Mouse (Mus musculus): Measurements from ENCODE around the gene Sh3pxd2b.
A peak's percentile ranks its signal among the peaks of the same experiment; 100 is the strongest.

Gene Sh3pxd2b

DNA sequence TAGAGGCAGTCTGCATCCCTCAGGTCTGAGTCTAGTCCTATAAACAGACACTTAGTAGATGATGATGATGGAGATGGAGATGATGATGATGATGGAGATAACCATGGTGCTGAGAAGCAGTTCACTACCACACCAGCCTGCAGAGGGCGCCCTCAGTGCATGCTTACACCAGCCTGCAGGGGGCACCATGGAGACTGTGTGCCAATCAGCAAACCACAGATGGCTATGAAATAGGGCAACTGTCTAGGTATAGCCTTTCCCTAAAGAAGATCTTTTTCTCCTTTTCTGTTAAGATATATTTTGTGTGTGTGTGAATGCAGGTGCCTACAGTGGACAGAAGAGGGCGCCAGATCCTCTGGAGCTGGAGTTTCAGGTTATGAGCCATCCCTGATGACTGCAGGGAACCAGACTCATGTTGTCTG is 4.8 kb upstream of the Sh3pxd2b start:
- DNase-seq = peak in 1 of 2 experiments; percentile 19

DNA sequence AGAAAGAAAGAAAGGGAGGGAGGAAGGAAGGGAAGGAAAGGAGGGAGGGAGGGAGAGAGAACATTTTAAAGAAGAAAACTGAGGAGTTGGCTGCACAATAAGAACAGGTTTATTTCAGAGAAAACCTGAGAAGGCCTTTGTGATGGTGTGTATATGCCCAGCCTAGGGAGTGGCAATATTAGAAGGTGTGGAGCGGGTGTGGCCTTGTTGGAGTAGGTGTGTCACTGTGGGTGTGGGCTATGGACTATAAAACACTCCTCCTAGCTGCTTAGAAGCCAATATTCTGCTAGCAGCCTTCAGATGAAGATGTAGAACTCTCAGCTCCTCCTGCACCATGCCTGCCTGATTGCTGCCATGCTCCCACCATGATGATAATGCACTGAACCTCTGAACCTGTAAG is 4.3 kb upstream of the Sh3pxd2b start:
- DNase-seq = no peak

DNA sequence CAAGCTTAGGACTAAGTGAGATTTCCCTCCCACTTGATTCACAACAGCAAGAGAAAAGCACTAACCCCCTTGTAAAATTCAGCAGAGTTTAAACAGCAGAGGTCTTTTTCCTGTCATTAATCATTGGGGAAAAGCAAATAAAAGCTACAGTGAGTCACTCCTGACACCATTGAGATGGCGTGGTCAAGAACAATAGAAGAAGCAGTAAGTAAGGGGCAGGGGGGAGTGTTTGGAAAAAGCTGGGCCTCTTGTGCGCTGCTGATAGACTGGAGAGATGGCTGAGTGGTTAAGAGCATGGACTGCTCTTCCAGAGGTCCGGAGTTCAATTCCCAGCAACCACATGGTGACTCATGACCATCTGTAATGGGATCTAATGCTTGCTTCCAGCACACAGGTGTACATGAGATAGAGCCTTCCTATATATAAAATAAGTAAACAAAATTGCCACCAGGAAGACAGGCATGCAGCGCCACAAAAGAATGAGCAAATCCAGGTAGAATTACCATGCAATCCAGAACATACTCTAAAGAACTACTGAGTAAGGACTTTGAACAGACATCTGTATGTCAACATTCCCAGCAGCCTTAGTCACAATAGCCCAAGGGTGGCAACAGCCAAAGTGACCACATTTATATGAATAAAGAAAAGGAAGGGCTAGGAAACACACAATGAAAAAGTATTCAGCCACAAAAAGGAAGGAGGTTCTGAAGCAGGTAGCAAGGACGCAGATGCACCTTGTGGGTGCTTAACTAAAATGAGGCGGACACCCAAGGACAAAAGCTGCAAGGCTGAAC is 1.9 kb upstream of the Sh3pxd2b start:
- DNase-seq = no peak

DNA sequence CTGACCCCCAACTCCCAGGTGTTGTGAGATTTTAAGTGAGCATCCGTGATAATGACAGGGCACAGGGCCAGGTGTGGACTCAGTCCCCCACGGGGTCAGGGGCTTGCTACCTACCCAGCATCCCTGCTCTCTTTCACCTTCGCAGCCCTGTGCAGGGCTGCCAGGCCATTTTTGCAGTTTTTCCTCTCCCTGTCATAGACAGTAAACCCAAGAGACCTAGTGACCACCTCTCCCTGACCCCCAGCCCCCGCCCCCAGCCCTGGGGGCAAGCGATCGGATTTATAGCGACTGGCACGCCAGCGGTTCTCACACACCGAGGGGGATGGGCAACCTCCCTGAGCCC is 385 bp upstream of the Sh3pxd2b start:
- DNase-seq = no peak

DNA sequence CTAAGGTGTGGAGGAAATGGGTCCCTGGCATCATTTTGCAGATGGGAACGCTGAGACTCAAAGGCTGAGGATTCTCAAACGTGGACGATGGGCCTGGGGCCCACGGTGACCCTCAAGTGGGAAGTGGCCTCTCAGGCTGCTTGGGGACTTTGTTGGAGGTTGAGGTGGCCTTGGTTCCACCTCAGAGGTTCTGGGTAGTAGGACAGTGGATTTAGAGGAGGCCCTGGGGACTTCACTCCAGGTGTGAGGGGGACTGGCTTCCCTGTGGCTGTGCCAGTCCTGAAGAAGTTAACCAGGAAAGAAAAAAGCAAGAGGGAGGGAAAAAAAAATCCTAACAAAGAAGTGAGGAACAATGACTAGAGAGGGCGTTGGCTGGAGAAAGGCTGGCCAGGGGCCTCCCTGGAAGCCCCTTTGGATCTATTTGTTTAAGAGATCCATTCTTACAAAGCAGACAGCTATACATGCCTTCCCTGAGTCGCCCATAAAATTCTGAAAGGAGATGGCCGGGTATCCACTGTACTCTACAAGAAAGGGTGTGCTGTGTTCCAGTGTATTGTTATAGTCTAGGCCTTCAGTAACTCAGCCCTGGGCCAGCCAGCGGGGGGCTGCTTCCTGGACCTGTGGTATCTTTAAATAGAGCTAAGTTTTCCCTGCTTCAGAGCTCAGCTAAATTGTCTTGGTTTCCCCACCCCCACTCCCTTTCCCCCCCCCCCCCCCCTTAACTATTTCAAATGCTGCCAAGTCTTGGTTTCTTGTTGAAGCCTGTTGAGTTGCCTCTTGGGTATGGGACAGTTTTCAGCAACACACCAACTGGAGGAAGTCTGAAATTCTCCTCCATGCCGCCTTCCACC is 1.0 kb downstream of the Sh3pxd2b start:
- no peak for DNase-seq

DNA sequence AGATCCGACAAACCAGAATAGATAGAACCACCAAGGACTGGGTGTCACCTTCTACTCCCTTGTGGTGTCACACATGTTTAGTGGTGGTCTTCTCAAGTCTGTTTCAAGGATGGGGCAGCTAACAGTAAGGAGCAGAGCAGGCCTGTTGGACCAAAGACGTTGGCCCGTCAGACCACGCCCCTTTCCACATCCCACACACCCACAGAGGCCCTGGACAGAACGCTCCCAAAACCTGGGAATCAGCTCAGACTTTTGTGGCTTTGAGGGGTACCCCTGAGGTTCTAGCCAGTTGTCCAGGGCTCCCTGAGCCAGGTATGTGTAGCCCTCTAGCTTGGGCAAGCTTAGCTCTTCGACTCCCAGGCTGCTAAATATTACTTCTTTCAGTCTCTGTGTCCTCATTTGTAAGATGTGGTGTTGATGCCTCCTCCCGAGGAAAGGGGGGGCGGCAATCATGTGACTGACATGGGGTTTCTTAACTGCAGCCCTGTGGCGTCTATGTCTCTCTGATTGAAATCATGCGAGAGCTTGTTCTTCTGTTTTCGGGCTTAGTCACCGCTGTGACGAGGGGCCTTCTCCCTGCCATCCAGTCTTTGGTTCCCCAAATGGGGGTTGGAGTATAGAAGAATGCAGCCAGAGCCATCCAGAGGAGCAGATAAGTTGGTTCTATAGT is 1.8 kb downstream of the Sh3pxd2b start:
- no peak for DNase-seq

DNA sequence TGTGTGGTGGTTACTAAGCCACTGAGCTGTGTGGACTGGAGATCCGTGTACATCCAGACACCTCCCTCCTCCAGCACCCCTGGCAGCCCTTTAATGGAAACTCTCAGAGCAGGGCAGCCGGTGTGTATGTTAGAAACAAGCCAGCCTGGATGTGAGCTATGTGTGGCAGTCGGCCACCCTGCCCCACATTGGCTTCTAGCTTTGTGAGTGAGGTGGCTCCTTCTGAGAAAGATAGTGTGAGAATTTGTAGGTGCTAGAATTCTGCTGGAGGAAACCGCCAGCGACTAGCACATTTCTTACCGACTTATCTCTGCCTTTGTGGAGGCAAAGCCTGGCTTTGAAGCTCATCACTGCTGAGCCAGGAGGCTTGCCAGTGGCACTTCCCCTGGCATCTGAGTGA is 5.3 kb downstream of the Sh3pxd2b start:
- DNase-seq = no peak

DNA sequence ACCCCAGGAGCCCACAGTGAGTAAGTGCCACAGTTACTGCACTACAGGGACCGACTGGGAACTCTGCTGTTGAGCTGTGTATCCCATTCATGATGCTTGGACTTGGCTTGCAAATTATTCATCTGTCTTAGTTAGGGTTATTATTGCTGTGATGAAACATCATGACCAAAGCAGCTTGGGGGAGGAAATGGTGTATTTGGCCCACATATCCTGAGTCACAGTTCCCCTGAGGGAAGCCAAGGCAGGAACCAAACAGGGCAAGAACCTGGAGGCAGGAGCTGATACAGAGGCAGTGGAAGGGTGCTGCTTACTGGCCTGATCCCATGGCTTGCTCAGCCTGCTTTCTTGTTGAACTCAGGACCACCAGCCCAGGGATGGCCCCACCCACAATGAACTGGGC is 7.8 kb downstream of the Sh3pxd2b start:
- DNase-seq = no peak

DNA sequence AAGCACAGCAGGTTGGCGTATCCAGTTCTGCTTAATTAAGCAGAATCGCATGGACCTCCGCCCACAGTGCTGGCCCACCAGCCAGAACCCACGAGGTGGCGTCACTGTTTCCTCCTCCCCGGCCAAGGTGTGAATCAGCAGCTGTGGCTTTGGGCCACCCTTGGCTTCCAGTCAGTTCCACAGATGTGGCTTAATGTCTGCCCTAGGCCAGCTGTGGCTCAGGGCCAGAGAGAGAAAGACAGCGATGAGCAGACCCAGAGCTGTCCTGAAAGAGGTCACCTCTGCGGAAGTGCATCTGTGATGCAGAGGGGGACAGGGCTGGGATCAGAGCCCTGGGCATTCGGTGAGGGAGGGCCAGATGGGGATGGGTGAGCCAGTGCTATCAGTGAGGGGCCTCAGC is 10.1 kb downstream of the Sh3pxd2b start:
- DNase-seq = no peak

DNA sequence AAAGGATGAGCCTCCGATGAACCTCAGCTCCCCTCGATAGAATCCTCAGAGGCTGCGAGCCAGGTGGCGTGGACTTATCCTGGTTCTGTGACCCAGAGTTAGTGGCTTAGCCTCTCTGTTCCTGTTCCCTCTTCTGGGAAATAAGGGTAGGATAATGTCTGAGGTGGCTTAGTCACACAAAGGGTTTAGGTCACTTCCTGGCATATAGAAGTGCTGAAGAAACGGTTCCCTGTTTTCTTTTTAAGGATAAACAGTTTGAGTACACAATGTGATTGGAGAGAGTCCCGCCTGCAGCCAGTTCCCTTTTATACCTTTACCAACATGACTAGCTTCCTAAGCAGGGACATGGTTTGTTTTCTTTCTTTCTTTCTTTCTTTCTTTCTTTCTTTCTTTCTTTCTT is 10.8 kb downstream of the Sh3pxd2b start:
- no peak for DNase-seq

DNA sequence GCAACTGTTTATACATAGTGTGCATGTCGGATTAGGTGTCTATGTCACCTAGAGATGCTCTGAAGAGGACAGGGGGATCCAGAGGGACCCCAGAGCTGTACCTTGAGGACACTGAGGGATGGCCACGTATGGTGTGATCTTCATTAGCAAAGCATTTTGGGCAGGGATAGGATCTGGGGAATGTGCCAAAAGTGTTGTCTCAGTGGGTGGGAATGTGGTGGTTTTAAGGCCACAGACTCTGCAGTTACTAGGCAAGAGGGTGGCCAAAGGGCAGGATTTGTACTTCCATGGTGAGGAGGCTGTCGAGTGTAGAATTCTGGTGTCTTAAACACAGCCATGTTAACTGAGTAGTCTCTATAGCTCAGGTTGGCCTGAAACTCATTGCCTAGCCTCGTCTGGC is 11.9 kb downstream of the Sh3pxd2b start:
- DNase-seq = no peak

DNA sequence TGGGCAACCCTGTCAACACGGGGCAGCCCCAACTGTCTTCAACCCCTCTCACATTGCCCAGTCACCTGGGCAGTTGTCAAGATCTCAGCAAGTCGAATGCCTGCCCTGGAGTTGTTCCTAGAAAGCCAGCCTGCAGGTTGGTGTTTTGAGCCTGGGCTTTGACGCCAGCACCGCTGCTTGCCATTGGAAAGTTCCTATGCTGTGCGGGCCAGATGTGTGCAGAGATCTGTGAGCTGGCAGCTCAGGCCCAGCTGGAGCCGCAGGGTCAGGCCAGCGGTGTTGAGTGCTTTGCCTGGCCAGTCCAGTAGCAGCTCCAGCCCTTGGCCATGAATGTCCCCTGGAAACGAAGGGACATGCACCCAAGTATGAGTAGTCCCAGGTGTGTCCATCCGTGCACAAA is 14.2 kb downstream of the Sh3pxd2b start:
- DNase-seq = no peak

DNA sequence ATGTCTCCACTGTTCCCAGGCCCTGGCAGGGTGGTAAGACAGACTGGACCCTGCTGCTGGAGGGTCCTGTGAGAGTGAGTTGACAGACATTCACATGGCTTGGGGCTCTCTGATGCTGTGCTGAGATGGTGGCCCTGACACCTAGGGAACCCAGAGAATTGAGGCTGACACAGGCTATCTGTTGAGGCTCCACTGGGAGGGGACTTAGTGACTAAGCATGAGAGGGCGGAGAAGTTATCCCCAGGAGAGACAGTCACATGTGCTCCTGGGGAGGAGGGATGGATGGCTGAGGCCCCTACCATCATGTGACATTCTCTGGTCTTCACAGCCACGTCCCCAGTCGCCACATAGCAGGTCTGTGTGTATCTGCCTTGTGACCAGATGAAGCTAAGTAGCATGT is 15.6 kb downstream of the Sh3pxd2b start:
- no peak for DNase-seq

DNA sequence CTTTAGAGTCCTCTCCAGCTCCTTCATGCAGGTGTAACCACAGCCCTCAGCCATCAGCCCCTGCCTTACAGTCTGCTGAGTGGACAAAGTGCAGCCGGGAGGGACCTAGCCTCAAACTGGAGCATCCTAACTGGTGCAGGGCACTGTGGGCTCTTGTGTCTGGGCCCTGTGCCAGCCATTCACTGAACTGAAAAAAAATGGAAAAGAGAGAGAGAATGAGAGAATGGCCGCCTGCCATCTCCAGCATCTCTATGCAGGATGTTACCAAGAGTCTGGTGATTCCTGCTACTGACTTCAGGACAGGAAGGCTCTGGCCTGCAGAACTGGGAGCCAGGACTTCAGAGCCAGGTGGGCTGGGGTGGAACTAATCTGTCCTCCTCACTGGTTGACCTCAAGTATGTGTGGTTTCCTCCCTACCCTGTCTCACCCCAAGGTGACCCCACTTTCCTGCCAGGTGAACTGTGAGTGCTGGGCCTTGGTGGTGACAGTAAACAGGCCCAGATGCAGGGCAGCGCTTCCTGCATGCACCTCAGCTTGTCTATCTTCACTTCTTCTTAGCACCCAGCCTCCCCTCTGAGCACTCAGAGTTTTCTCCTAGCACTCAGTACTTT is 16.1 kb downstream of the Sh3pxd2b start:
- DNase-seq = no peak

DNA sequence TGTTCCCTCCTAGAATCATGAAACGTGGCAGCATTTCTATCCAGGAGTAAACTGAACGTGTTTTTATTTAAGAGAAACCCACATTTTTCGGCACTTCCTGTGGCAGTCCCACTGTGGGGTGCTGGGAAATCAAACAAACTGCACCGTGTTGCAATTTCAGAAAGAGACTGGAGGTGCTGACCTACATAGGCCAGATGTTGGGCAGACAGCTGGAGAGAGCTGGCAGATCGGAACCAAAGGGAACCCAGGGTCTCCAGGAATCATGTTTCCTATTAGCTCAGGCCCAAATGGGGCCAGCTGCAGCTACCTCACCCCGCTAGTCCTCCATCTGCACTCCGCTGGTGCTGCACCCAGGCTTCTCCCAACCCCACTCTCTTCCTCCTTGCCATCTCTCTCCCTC is 16.8 kb downstream of the Sh3pxd2b start:
- no peak for DNase-seq

DNA sequence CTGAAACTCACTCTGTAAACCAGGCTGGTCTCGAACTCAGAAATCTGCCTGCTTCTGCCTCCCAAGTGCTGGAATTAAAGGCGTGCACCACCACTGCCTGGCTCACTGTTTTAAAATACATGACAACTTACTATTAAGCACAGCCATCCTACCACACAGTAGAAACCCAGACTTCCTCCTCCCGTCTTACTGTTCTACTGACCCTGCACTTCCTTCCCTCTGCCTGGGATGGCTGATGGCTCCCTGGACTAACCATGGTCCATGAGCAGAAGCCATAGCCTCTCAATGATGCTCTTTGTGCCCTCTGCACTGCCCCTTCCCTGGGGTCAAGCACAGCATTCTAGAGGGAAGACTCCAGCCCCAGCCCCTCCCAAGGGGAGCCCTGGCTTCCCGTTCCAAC is 17.9 kb downstream of the Sh3pxd2b start:
- no peak for DNase-seq

DNA sequence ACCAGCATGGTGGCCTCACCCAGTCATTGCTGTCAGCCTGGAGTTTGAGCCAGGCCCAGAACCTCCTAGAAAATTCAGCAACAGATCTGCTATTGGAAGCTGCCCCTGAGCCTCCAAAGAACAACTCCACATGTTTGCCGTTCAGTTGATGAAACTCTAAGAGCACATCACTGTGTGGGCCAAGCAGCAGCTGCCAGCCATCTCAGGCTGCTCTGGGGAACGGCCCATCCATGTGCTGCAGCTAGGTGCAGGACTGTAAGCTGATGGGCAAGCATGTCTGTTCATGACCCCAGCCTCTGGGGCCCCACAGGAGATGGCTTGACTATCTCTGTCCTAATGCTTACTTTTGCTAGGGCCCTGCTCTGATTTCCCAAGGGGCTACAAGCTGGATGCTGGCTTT is 19.4 kb downstream of the Sh3pxd2b start:
- no peak for DNase-seq

DNA sequence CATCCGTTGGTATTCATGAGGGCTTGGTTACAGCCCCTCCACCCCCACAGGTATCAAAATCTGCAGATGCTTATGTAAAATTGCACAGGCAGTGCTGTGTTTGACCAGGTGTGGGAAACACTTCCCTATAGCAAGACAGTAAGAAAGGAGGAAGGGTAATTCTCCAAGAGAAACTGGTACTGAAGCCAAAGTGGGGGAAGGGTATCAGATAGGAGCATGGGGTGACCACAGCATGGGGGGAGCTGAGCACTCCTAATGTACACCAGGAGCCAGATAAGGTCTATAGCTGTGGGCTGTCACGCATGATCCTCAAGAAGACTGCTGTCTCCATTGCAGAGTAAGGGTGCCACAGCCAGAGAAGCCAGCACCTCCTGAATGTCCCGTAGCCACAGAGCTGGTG is 21.4 kb downstream of the Sh3pxd2b start:
- no peak for DNase-seq

DNA sequence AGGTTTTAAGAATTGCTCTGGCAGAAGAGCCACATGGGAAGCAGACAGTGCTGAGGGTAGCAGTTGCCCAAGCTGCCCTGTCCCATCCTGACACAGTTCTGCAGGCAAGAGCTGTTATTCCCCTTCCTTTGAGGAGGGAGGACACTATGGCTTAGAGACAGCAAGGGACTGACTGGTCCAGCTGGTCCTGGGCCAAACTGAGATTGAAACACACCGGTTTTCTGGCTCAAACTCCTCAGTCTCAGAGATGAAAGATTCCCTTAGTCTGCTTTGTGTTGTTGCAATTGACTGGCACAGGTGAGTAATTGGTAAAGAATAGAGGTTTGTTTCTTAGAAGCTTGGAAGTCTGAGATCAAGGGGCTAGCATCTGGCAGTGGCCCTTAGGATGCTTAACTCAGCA is 23.3 kb downstream of the Sh3pxd2b start:
- no peak for DNase-seq

DNA sequence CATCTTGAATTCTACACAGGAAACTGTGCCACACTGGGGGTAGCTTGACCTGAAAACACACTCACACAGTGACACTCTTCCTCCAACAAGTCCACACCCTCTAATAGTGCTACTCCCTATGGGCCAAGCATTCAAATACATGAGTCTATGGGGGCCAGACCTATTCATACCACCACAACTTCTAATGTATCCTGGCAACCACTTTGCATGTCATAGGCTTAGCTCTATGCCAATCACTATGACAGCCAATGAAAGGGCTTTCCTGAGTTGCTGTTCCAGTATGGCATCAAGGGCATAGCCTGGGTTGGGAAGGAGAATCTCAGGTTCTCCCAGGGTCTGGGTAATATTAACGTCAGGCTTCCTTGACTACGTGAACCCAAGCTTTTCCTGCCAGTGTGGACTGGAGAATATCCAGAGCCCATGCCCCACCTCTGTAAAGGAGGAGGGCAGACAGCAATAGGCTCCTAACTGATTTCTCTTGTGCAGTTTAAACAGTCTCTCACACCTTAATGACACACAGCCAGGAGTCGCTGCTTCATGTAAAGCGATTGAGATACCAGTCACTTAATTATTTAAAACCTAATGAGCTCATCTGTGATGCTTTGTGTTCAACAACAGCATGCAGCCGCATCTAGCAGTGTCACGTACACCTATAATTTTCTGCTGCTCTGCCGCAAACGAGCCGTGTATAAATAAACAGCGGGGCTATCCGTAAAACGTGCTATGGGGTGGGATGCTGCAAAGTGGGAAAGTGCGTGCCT is 25.8 kb downstream of the Sh3pxd2b start:
- DNase-seq = no peak

DNA sequence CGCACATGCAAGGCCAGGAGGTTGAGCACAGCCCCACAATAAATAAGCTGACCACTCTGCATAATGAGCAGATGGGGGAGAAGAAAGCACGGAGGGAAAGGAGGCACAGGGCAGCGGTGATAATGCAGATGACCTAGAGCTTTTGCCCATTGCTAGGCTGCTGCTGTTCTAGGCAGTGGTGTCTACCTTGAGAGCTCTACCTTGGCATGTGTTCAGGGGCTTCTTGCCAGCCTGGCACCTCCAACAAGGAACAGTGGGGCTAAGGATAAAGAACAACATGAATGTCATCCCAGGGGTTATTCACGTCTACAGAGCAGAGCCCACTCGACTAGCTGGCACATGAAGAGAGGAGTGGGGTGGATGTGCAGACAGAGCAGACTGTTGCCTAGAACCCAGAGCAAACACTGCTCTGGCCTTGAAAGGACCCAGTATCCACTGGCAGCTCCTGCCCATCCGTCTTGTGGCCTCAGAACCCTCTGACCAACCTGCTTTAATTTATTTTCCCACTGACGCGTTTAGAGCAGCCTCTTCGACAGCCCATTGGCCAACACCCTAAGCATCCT is 26.5 kb downstream of the Sh3pxd2b start:
- DNase-seq = no peak

DNA sequence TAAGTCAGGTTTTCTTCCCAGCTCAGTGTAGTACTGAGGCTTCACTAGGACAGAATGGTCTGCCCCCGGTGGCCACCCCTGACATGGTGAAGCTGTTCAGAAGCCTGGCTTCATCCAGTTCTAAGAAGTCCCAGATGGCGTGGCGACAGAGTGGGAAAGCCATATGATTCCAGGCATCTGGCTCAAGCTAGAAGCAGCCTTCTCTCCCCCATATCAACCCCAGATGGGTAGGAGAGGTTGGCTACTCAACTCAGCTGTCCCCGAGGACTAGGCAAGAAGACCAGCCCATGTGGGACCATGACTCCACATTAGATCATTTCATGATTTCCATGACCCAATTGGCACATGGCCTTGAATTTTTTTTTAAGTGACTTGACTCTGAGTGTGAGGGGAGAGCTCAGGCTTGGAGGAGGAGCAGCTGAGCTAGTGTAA is 27.5 kb downstream of the Sh3pxd2b start:
- DNase-seq = no peak

Data from spleen, adult 18-20 months (tissue).